Comparison of ENCODE assay signal across 8 mouse cellular contexts in genomic region chr2:116899615-116900272, GRCm38 (mm10). TPM values are rescaled to one million over a fixed set of nuclear protein-coding genes. Genes with fewer than 3 reads are reported as not detected.
DNase-seq lines count a peak whose midpoint lies in the region; ATAC-seq and TF ChIP-seq lines count a peak whose summit lies in the region.

No protein-coding gene starts in this region.

- no peak overlapping the region for H3K4me3 ChIP-seq in G1E (ENCODE audit: low read depth, low read length)
- peak overlapping the region; percentile 40 for H3K4me3 ChIP-seq in forebrain, postnatal 0 days (ENCODE audit: low read depth, low read length)
- peak overlapping the region; percentile 30 for H3K4me3 ChIP-seq in lung, embryonic 14.5 days (ENCODE audit: low read depth, low read length)

- H3K27ac ChIP-seq in forebrain, postnatal 0 days (ENCODE audit: low read depth, low read length): peak overlapping the region; percentile 66; the same call in 1 of the 2 replicates
- H3K27ac ChIP-seq in lung, embryonic 14.5 days (ENCODE audit: low read depth): peak overlapping the region; percentile 25; the same call in 1 of the 2 replicates

- H3K4me2 ChIP-seq in forebrain, postnatal 0 days (ENCODE audit: low read depth): peak overlapping the region; percentile 69
- peak overlapping the region; percentile 71 for H3K4me2 ChIP-seq in lung, embryonic 14.5 days

- peak; percentile 41 for DNase-seq in G1E (ENCODE audit: low spot score)
- peak; percentile 89 for DNase-seq in cerebellum, adult 11-12 months
- peak; percentile 91 for DNase-seq in forebrain, postnatal 0 days
- DNase-seq in heart, postnatal 4 days: peak; percentile 92
- peak; percentile 92 to 99 for DNase-seq in layer of hippocampus, adult 8-10 months (ENCODE audit: low spot score in 2 of 2)
- peak; percentile 94 for DNase-seq in lung, embryonic 14.5 days
- DNase-seq in thymus, adult 18-20 months: peak; percentile 34 to 37

- peak; percentile 61 for ATAC-seq in G1E (ENCODE audit: extremely low read depth, insufficient number of reproducible peaks, low FRiP score, poor library complexity, severe bottlenecking)
- peak; percentile 85 for ATAC-seq in forebrain, postnatal 0 days
- ATAC-seq in lung, embryonic 14.5 days (ENCODE audit: insufficient read depth): peak; percentile 84
- ATAC-seq in neutrophil, adult 5-6 weeks (ENCODE audit: extremely low read depth, insufficient number of reproducible peaks, low FRiP score, poor library complexity, severe bottlenecking): peak; percentile 71; the same call in 1 of the 2 replicates

- TF ChIP-seq CTCF in G1E (IDR thresholded peaks at IDR 0.05; ENCODE audit: low read depth, low read length): peak; percentile 63
- peak; percentile 87 for TF ChIP-seq CTCF in forebrain, postnatal 0 days (IDR thresholded peaks at IDR 0.05; ENCODE audit: low read depth)
- TF ChIP-seq CTCF in lung, embryonic 14.5 days (IDR thresholded peaks at IDR 0.05; ENCODE audit: low read depth): peak; percentile 93

- 14% methylated on average over 19 of the region's 19 CpGs for WGBS in forebrain, postnatal 0 days
- 15% methylated on average over 19 of the region's 19 CpGs for WGBS in lung, embryonic 14.5 days

- H3K4me1 ChIP-seq in G1E (ENCODE audit: insufficient read depth, low read depth, low read length): peaks cover 8% of the 10 kb centered on the region; the same call in 1 of the 2 replicates
- H3K4me1 ChIP-seq in forebrain, postnatal 0 days (ENCODE audit: insufficient read depth): no peaks in the 10 kb centered on the region
- no peaks in the 10 kb centered on the region for H3K4me1 ChIP-seq in lung, embryonic 14.5 days (ENCODE audit: insufficient read depth)

- 0 out of 2 replicates have a peak, but pooled peaks cover 2% of the 10 kb centered on the region for H3K9me3 ChIP-seq in G1E (replicated peaks)
- no peaks in the 10 kb centered on the region for H3K9me3 ChIP-seq in forebrain, postnatal 0 days (ENCODE audit: low read length)
- H3K9me3 ChIP-seq in lung, embryonic 14.5 days (ENCODE audit: low read depth, low read length): no peaks in the 10 kb centered on the region

- peaks cover 5% of the 10 kb centered on the region; the same call in 1 of the 2 replicates for H3K27me3 ChIP-seq in G1E (ENCODE audit: insufficient read depth, low read length)
- no peaks in the 10 kb centered on the region for H3K27me3 ChIP-seq in forebrain, postnatal 0 days (ENCODE audit: insufficient read depth, low read length)
- no peaks in the 10 kb centered on the region for H3K27me3 ChIP-seq in lung, embryonic 14.5 days (ENCODE audit: insufficient read depth, low read length)

- peak overlapping the region; percentile 43 for H3K9ac ChIP-seq in forebrain, postnatal 0 days
- H3K9ac ChIP-seq in lung, embryonic 14.5 days: peak overlapping the region; percentile 49

- no peaks in the 10 kb centered on the region for H3K36me3 ChIP-seq in G1E (replicated peaks)
- no peaks in the 10 kb centered on the region for H3K36me3 ChIP-seq in forebrain, postnatal 0 days (ENCODE audit: insufficient read depth)
- no peaks in the 10 kb centered on the region for H3K36me3 ChIP-seq in lung, embryonic 14.5 days (ENCODE audit: insufficient read depth)

RNA-seq across cellular contexts. Expression of gene Tmco5, which starts 21.3 kb away (rescaled TPM):
- not detected in 2 replicates for total RNA-seq in G1E (2014; fragmentation: Nextera tagmentation)
- not detected in 2 replicates for total RNA-seq in G1E (2017)
- not detected in 2 replicates for polyA plus RNA-seq in G1E (2012)
- total RNA-seq in forebrain, postnatal 0 days (2014; rRNA removed): not detected in 2 replicates
- polyA plus RNA-seq in forebrain, postnatal 0 days (2015; fragmentation: Nextera tagmentation; extraction: Ambion mirVana): 0.20 and 0.21 TPM in 2 replicates
- not detected for total RNA-seq in heart, postnatal 4 days (2021)
- total RNA-seq in layer of hippocampus, adult 8-10 months (2022): 1 to 10 TPM; 1.2 to 3.1 (median 2.0) TPM
- not detected in 2 replicates for polyA plus RNA-seq in lung, embryonic 14.5 days (2014; fragmentation: Nextera tagmentation; extraction: Ambion mirVana)
- not detected in 2 replicates for total RNA-seq in neutrophil, adult 5-6 weeks (2017)

Comparison
In these comparisons a context has a peak if more than half of its experiments do, and no peak if none do; other contexts are left out.
1. DNase-seq: peak in every context shown above with its lines; median percentile 96 in layer of hippocampus, adult 8-10 months; 94 in lung, embryonic 14.5 days; 92 in heart, postnatal 4 days; 91 in forebrain, postnatal 0 days; 89 in cerebellum, adult 11-12 months; 41 in G1E; 36 in thymus, adult 18-20 months.